Mouse (Mus musculus) lung, postnatal 25 days (tissue): ENCODE results near the gene Klhdc4.

Source experiments
- DNase-seq: peaks from one replicate; pipeline ENCODE4 v3.0.0; 2022; ENCODE audit warnings: low spot score

Gene Klhdc4

GRCm38 (mm10) chr8:121749501-121749900 is 79.9 kb downstream of the Klhdc4 start:
- no peak for DNase-seq
